Mouse (Mus musculus) thymus, adult 2 months (tissue): ENCODE data around the gene Isoc2a.

Experiments used
- CTCF ChIP-seq: fragments of 200-500 bp; IDR thresholded peaks from 2 replicates; pipeline ENCODE4 v1.5.1; 2012; ENCODE audit warnings: mild to moderate bottlenecking, control low read depth, low read length, moderate library complexity, borderline replicate concordance; ENCODE audit not compliant: control insufficient read depth, poor library complexity, insufficient read depth; ENCODE audit errors: extremely low read depth
- POLR2A ChIP-seq: fragments of 200-500 bp; IDR thresholded peaks from 2 replicates; pipeline ENCODE4 v1.6.1; 2012; ENCODE audit warnings: mild to moderate bottlenecking, low read length, control low read depth, moderate library complexity; ENCODE audit not compliant: control insufficient read depth, poor library complexity, insufficient read depth; ENCODE audit errors: extremely low read depth

DNA sequence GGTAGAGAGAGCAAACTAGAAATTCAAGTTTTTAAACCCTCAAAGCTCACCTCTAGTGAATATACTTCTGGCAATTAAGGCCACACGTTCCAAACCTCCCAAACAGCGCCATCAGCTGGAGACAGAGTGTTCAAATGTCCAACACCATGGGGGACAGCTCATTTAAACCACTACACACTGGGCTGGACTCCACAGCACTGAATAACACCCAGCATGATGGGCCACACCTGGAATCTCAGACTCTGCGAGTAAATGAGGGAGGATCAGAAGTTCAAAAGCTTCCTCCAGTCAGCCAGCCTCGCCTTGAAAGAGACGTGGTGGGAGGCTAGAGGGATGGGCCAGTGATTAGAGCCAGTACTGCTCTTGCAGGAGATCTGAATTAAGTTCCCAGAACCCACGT lies 6.8 kb upstream of the Isoc2a start, which contains the start of gene Isoc2b:
- TF ChIP-seq POLR2A (no peak), CTCF (no peak)
